Mouse (Mus musculus) kidney, adult 11 months (tissue): ENCODE measurements at regions not wholly inside any gene's neighbourhood (a gene's known extent, or its start where the extent isn't known, plus 50 kb on each side); places are given as distances from the start of the nearest gene placed in this dataset.
A peak's percentile ranks its signal among the peaks of the same experiment; 100 is the strongest.
"Not testable (repeated sequence)": the region's sequence is repeated elsewhere in the genome, so short reads cannot be mapped to it uniquely, and the experiment has no call there.

Source experiments
- DNase-seq: peaks from one replicate; pipeline ENCODE4 v3.0.0; 2022

DNA sequence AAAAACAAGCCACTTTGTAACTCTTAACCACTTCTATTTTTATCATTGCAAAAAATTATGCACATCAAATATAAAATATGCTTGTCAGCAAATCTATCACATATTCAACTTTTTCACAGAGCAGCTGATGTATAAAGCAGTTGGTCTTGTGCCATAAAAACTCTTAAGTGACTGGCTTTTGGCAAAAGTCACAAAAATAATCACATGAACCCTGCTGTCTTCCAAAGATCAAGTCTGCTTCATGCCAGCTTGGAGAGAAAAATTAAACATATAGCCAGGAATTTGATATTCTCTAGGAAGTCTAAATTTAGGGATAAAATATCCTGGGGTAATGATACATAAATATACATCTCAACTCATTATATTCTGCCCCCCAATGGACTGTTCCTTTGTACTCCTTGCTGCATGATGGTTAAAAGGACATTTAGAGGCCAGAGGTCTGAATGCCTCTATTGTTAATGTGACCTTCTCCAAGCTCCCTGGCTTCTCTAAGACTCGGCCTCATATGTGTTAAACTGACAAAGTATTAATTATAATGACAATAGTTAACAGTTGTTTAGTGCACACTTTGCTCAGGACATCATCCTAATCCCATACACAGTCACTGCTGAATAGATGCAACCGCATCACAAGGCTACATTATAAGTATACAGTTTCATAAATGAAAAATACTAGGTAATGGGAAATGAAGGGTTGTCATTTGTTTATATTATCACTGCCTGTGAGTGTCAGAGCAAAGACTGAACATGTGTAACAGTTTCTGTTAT is 422.9 kb upstream of the Hs3st1 start:
- DNase-seq = no peak

DNA sequence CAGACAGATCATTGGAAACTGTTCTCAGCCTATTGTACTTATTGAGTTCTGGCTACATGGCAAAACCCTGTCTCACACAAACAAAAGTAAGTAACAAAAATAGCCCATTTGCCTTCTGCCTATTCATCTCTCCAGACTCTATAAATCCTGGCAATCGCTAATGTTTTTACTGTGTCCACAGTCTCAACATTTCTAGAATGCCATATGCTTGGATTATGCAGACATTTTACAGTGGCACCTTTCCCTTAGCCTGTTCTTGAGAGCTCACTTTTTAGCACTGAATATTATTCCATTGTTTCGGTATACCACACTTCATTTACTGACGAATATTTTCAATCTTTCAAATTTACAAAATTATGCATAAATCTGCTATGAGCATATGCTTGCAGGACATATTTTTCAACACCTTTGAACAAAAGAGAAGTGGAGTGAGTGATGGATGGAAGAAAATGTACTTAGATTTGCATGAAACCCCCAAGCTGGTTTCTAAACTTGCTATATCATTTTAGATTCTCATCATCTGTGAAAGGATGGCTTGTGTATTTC is 381.5 kb upstream of the Hs3st1 start:
- DNase-seq = no peak

DNA sequence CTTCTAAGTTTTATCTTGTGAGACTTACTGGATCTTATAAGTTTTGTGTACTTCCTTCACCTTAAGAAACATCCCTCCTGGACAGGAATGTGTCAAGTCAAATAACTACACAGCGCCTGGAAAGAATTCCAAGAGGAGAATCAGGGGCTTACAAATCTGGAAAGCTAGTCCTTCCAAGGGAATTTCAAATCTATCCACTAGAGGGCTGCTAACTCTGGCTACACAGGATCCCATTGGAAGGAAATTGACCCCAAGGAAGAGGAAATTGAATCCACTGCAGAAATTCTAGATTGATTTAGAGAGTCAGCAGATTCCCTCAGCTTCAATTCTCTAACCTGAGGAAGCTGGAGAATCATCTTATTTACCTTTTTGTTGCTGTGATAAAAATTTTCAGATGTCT is 369.1 kb upstream of the Hs3st1 start:
- no peak for DNase-seq

DNA sequence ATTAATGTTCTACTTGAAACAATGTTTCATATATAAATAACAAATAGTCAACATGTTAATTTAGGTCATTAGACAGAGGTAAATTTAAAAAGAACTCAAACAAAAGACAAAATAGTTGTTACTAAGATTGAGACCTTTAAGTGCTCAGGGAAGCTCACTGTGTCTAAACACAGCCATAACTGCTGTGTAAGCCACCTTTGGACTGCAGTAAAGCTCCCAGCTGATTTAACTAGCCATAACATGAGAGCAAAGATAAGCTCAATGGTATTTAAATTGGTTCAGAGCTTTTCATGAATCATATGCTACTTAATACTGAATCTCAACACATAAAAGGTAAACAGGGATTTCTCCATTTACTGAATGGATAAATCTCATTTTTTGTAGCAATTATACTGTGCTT is 361.6 kb upstream of the Hs3st1 start:
- no peak for DNase-seq

DNA sequence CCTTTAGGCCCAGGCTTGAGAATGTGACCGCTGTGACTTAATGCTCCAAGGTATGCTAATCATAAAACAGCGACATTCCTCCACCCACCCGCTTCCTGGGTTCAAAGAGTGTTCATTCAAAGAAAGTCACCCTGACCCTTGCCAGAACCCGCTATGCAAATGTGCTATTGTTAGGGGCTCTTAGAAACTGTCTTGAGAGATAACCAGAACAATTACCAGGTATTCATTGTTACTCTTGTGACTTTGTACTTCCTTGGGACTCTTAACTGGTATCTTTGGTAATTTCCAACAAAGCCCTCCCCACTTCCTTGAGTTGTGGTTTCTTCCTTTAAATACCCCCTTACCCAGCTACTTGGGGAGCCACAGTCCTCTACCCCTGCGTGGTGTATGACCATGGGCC is 334.3 kb upstream of the Hs3st1 start:
- DNase-seq = not testable (repeated sequence)

DNA sequence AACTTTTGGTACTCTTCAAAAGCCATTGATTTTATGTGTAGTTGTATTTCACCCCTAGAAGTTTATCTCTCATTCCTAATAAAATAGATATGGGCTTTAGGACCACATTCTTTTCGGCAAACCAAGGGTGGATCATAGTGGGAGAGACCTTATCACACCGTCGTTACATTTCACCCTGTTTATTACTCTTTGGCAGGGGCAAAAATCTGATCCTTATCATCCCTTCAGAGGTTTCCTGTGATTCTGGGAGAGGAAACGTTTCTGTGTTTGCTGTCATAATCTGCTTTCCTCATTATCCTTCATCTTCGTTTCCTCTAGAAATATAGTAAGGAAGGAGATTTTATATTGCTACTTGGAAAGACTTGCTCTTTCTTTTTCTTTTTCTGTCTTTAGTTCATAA is 290.0 kb upstream of the Hs3st1 start:
- DNase-seq = no peak

DNA sequence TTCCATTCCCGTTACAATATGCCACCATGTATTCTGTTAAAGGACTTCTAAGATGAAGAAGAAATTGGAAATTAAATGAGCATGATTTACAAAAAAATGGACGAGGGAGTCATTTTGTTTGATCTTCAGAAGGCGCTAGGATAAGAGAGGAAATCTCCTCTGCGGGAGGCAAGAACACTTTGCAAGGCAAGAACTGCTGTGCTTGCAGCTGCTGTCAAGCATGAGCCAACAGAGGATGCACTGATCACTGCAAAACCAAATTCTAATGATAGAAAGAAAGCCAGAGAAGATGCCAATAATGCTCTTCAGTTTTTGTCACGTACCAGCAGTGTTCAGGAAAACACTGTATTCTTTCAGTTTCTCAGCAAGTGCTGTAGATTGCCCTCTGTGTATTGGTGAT is 279.2 kb upstream of the Hs3st1 start:
- no peak for DNase-seq

DNA sequence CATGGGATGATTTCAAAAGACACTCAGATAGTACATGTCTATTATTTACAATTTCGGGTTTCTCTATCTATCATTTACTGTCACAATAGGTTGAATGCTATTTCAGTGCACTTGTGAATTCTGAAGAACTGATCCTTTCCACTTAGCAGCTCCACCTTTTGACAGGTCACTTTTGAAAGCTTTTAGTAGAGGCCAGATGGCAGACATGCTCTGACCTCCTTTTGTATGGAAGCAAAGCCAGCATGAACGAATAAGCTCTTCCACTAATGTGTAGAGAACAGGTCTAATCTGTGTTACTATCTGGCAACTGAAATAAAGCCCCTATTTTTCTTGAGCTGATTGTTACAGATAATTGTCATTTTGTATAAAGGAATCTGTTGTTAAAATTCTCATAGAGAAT is 278.4 kb upstream of the Hs3st1 start:
- DNase-seq = no peak

DNA sequence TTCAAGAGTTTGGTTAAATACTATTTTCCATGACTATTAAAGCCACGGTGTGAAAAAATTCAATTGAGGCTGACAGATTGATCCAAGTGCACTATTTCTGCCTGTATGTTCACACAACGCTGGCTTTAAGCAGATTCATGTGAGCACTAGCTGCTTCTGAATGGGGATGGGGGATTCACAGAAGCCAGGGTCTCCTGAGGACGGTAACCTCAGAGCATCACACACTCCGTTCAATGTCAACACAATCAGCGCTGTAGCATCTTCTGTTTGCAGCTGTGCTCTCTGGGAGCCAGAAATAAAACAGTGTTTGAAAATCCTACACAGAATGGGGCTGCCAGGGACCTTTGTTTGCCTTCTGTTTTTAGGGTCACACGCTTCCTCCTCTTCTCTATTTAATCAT is 275.0 kb upstream of the Hs3st1 start:
- DNase-seq = no peak

DNA sequence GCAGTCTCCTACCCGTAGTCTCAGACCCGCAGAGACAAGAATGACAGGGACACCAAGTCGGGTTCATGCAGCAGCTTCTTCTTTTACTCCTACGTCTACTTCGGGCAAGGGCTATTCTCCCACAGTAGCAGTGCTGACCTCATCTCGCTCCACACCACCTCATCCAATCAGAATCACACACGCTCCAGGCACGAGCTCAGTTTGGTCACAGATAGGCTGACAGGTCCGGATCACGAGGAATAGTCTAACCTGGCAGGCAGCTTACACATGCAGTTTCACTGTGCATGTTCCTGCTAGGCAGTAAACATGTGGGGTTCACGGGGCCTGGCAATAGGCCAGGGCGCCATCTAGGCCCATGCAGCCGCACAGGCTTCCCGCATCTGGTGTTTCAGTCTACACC is 260.7 kb upstream of the Hs3st1 start:
- no peak for DNase-seq

DNA sequence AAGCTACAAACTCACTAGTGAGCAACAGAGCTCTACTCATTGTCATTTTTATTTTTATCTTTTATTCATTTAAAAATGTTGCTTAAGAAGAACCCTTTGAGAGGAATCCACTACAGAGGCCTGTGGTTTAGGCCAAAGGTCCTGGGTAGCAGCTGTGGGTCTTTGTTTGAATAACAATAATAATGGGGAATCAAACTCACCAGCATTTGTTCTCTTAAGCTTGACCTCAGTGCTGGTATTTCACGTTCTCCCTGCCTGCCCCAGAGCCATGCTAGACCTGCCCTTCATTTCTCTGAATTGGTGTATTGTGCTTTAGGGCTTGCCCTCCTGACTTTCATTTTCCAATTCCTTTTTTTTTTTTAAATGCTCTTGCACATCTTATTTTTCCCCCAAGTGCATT is 232.8 kb upstream of the Hs3st1 start:
- DNase-seq = no peak

DNA sequence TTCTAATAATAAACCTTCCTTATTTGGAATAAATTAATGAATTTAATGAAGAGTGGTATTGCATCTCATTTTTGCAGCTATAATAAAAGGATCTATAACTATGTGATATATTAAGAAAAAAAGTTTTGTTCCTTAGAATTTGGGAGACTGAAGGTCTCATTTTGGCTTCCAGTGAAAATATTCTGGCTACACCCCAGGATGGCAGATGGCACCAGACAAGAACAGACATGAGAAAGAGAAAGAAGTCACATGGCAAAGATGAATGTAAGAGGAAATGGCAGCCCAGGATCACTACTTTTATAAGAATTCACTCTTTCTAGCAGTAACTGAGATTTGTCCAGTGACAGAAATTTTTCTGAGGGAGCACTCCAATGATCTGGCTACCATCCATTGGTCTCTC is 209.1 kb upstream of the Hs3st1 start:
- DNase-seq = no peak

DNA sequence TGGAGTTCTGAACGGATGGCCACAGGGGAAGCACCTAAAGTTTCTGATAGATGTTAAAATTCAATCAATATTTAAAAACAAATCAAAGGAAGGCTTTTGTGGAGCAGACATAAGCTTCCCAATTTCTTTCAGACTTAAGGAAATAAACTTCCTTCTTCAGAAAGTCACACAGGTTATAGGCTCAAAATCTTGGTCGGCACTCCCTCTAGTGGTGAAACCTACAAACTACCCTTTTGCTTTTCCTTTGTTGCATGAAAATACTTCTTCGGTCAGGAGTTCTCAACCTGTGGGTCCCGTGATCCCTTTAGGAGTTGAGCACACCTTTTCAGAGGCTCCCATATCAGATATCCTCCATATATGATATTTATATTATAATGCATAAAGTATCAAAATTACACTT is 205.7 kb upstream of the Hs3st1 start:
- DNase-seq = no peak

DNA sequence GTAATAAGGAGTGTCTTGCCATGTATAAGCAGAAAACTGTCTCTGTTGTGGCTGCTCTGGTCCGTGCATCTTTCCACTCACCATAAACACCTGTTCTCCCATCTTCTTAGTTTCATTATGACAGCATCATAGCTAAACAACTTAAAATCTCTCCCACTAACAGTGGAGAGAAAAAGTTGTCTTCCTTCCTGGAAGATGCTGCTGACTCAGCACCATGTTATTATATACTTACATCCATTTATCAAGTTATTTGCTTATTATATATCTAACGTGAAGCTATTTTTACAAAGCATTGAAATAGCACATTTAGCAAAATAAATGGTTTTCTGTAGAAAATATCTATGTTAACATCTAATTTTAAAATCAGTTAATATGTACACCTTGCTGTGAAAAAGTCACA is 180.3 kb upstream of the Hs3st1 start:
- no peak for DNase-seq

DNA sequence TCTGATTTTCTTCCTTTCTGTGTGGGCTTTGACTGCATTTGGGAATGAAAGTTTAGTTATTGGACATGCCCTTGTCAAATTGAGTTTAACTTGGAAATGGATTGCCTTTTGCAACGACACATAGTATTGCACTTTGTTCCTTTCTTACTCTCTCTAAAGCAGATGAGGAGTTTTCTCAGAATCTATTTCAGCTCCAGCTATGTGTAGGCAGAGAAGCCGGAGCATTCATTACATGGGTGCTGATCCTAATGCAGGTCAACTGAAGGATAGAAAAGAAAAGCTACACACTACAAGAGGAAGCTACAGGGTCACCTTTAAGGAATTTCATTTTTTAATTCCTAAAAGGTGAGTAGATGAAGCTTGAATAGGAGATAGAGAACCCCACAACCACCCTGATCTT is 176.6 kb upstream of the Hs3st1 start:
- no peak for DNase-seq

DNA sequence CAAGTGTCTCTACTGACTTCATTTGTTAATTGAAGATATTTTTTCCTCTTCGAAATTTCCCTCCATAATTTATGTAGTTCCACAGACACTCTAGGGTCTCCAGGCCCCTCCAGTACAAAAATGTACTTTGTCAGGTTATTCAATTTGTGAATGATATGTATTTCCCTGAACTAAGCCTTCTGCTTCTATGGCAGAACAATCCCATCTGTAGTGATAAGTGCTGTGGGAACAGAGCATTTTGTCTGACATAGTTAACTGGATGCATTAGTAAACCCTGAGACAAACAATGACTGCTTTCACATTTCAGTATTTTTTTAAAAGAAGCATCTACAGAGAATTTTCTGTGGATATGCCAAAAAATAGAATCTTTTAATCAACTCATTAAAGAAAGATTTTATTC is 154.1 kb upstream of the Hs3st1 start:
- DNase-seq = no peak

DNA sequence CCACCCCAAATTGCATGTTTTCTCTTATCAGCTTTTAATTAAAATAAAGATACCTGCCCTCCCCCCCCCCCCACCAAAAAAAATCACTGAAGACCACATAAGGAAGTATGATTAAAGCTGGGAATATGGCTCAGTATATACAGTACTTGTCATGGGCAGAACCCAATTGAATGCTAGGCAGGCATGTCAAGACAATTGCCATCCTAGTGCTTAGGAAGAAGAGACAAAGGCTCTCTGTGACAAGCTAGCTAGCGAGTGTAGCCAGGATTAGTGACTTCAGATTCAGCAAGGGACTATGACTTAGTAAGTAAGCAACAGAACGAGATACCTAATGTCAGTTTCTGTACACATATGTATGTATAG is 116.4 kb upstream of the Hs3st1 start:
- no peak for DNase-seq

DNA sequence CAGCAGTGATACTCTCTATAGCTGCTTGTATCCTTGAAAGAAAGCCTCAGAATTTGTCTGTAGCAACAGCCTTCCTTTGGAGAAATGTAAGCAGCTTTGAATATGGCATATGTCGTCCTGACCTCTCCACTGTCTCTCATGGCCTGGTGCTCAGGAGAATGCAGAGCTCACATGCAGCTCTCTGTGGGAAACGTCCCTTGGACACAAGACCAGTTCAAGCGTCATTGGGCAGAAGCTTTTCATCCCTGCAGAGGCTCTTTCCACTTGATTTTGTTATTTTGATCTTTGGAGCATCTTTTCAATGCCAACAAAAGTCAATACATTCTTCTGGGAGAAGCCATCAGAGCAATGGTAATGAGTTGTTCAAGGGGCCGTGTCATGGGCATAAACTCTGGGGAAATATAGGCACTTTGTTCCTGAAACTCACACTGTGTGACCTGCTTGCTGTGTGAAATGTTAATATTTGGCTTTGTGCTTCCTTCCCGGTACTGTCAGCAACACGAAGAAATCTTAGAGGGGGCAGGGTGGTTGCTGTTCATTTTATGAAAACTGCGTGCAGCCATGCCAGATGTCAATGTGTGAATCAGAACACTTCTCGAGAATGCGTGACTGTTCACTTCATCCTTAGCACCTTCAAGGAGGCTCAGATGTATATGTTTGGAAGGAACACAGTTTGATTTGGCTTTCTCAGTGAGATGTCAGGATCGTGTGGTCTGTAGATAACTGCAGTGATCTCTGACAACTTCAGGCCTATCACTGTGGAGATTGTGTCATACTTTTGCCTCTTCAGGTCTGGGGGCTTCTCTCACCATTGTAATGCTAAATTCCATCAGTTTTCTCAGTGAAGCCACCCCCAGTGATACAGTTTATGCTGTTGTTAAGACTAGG is 115.8 kb upstream of the Hs3st1 start:
- no peak for DNase-seq

DNA sequence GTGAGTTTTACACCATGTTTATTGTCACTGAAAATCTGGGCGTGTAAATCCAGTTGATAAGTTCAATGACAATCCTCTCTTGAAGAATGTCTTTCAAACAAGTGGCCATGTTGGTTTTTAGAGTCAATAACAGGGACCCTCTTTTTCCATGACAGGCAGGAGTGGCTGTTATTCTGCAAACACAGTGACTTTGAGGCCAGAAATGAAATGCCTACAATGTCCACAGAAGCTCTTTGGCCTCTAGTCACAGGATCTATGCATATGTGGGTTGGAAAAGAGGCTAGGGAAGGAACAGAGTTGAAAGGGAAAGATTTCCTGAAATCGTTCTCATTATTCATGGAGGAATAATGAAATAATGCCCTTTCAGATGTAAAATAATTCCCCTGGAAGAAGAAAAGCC is 101.9 kb upstream of the Hs3st1 start:
- DNase-seq = no peak

DNA sequence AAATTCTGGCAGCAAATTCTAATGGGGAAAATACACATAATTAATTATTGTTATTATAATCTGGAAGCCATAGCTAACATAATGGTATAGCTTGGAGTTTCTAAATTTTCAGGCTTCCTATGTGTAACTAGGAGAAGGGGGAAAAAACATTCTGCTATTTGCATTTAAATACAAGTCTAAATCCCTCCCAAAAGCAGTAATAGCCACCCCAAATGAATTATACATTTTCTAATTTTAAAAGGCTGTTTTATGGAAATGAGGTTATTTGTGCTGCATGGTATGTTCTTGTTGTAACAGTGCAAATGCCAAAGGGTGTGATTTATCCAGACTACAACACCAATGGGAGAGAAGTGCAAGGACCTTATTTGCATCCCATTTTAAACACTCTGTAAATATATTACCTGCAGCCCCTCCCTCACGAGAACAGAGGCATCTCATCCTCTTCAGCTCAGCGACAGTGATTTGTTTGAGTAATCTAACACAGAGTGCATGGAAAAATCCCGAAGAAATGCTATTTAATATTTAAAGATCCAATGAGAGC is 101.4 kb upstream of the Hs3st1 start:
- DNase-seq = no peak

DNA sequence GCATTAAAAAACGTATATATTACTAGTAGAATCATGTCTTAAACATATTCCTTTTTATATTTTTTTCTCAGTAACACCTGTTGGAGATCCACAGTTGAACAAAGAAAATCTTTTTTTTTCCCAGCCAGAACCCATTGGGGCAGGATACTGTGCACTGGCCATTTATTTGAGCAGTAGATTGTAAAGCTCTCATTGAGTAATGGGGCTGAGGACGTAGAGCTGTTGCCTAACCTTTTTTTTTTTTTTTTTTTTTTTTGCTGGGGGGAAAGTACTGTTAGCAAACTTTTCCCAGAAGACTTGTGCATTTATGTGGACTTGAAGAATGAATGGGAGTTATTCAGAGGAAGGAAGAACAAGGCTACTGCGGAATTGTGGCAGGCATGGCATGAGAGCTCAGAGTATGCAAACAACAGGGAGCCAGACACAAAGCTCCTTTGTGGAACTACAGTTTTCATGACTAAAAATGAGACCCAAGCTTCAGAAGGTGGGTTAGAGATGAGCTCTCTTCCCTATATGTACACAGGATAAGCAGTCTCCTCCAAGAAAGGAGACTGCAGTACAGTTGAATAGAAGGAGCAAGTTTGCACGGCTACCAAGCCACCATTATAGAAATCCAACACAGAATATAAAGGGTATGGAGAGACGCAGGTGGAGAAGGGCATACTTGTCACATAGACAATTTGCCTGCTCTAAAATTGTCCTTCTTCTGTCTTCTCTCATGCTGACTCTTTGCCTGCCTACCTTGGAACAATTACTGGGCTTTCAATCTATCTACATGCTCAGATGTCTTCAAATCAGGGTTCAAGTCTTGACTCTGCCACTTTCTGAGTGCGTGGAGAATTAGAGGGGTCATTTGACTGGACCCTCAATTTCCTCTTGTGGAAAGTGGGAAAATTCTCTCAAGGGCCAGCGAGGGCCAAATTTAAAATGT is 100.7 kb upstream of the Hs3st1 start:
- no peak for DNase-seq

DNA sequence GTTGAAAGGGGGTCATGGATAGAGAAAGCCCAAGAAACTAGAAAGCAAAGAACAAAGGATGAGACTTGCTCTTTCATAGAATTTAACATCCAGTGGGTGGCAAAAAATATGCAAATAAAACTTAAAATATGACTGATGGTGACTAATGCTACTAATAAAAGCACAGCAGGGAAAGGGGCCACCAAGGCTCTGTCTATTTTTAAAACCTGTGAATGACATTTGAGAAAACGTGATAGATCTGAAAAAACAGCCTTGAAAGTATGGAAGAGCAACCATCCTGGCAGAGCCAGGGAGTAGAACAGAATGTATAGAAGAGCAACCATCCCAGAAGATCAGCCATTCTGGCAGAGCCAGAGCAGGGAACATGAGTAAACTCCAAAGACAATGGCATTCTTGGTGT is 91.9 kb upstream of the Hs3st1 start:
- DNase-seq = no peak

DNA sequence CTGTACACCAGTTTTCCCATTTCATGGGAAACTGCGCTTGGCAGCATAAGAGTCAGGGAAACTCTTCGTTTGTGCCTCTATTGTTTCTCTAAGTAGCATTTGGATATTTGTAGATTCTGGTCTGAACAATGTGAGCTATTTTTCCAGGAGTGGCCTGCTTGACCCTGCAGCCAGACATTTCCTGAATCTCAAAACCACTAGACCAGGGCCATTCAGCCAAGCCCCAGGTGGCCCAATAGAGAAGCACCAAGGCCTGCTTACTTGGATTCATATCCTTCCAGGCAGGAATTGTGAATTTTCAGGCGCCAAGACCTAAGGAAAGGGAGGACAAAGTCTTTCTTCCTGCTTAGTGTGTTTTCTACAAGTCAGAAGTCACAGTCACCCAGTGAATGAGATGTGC is 85.9 kb upstream of the Hs3st1 start:
- peak; percentile 23 for DNase-seq
